Comparison of ENCODE assay signal across 9 mouse cellular contexts in genomic region chr11:76645955-76646354, GRCm38 (mm10). TPM values are rescaled to one million over a fixed set of nuclear protein-coding genes. Genes with fewer than 3 reads are reported as not detected.
DNase-seq lines count a peak whose midpoint lies in the region; ATAC-seq and TF ChIP-seq lines count a peak whose summit lies in the region.
"Had no signal": no experiment of that assay in that cellular context is flagged by ENCODE, and none has a peak within 500 bp of the region (broad histone marks: within the 10 kb centered on the region; RNA-seq: fewer than 3 reads in every experiment).

No protein-coding gene starts in this region.

- TF ChIP-seq EP300 in liver, postnatal 0 days (IDR thresholded peaks at IDR 0.05; ENCODE audit: low read depth): no peak

- peak; percentile 73 to 83 for DNase-seq in CD8-positive naive resting alpha-beta T cell, adult 2 months (ENCODE audit: low read depth in 2 of 2, low spot score in 2 of 2)
- DNase-seq in forebrain, embryonic 14.5 days (ENCODE audit: low spot score): peak; percentile 92
- DNase-seq in heart, postnatal 14 days: peak; percentile 88 to 95
- DNase-seq in layer of hippocampus, adult 11-12 months (ENCODE audit: low spot score): peak; percentile 95
- DNase-seq in liver, postnatal 0 days: peak; percentile 87

- under 1% methylated on average over 19 of the region's 19 CpGs for WGBS in forebrain, embryonic 14.5 days
- WGBS in liver, postnatal 0 days (ENCODE audit: insufficient replicate concordance): under 1% methylated on average over 19 of the region's 19 CpGs
- WGBS in neural tube, embryonic 14.5 days: under 1% methylated on average over 19 of the region's 19 CpGs

- ATAC-seq in cerebellum, adult (ENCODE audit: insufficient number of reproducible peaks, low FRiP score, low TSS enrichment): peak; percentile 86
- peak; percentile 78 for ATAC-seq in forebrain, embryonic 14.5 days
- ATAC-seq in liver, postnatal 0 days: no peak
- ATAC-seq in neural tube, embryonic 14.5 days (ENCODE audit: low read depth): peak; percentile 73

- peak overlapping the region; percentile 42 for H3K4me2 ChIP-seq in forebrain, embryonic 14.5 days (ENCODE audit: low read length)
- H3K4me2 ChIP-seq in liver, postnatal 0 days (ENCODE audit: low read depth, low read length): peak overlapping the region; percentile 48
- H3K4me2 ChIP-seq in neural tube, embryonic 14.5 days (ENCODE audit: low read depth, low read length): peak overlapping the region; percentile 54

- H3K4me1 ChIP-seq in forebrain, embryonic 14.5 days (ENCODE audit: control insufficient read depth, insufficient read depth, low read length): peaks cover 15% of the 10 kb centered on the region
- no peaks in the 10 kb centered on the region for H3K4me1 ChIP-seq in liver, postnatal 0 days (ENCODE audit: insufficient read depth)
- H3K4me1 ChIP-seq in neural tube, embryonic 14.5 days (ENCODE audit: control insufficient read depth, insufficient read depth, low read length): peaks cover 19% of the 10 kb centered on the region
- peaks cover 11% of the 10 kb centered on the region for H3K4me1 ChIP-seq in testis, adult 2 months (ENCODE audit: control insufficient read depth, insufficient read depth, low read length)

- TF ChIP-seq POLR2A in testis, adult 2 months (IDR thresholded peaks at IDR 0.05; ENCODE audit: control insufficient read depth, low read depth, low read length): no peak

- H3K9ac ChIP-seq in forebrain, embryonic 14.5 days (ENCODE audit: low read length): peak overlapping the region; percentile 5; the same call in 1 of the 2 replicates
- H3K9ac ChIP-seq in liver, postnatal 0 days (replicated peaks): no peak overlapping the region
- peak overlapping the region; percentile 32; the same call in 1 of the 2 replicates for H3K9ac ChIP-seq in neural tube, embryonic 14.5 days (replicated peaks; ENCODE audit: low read depth, low read length)

- intact Hi-C loops in heart, postnatal 14 days (cut with DNase I): loop anchor here (5.0 to 10.0 kb wide), 3 partner anchors 101 to 189 kb away; no protein-coding TSS in a partner anchor

- H3K27ac ChIP-seq in forebrain, embryonic 14.5 days (ENCODE audit: low read depth, low read length): no peak overlapping the region
- no peak overlapping the region for H3K27ac ChIP-seq in liver, postnatal 0 days (ENCODE audit: low read depth)
- no peak overlapping the region for H3K27ac ChIP-seq in neural tube, embryonic 14.5 days (ENCODE audit: low read depth, low read length)
- H3K27ac ChIP-seq in testis, adult 2 months (ENCODE audit: control insufficient read depth, insufficient read depth, low read depth, low read length): no peak overlapping the region

- peak; percentile 96 for TF ChIP-seq CTCF in liver, postnatal 0 days (IDR thresholded peaks at IDR 0.05; ENCODE audit: low read depth)
- TF ChIP-seq CTCF in testis, adult 2 months (IDR thresholded peaks at IDR 0.05; ENCODE audit: control insufficient read depth, insufficient read depth, insufficient replicate concordance, low read depth, low read length): peak; percentile 99

- no peaks in the 10 kb centered on the region for H3K9me3 ChIP-seq in forebrain, embryonic 14.5 days (replicated peaks; ENCODE audit: control insufficient read depth, low read length)
- no peaks in the 10 kb centered on the region for H3K9me3 ChIP-seq in liver, postnatal 0 days (ENCODE audit: low read length)
- H3K9me3 ChIP-seq in neural tube, embryonic 14.5 days (ENCODE audit: control insufficient read depth, low read length): no peaks in the 10 kb centered on the region

- no peaks in the 10 kb centered on the region for H3K36me3 ChIP-seq in forebrain, embryonic 14.5 days (ENCODE audit: control insufficient read depth, insufficient read depth, low read length)
- H3K36me3 ChIP-seq in liver, postnatal 0 days (replicated peaks; ENCODE audit: insufficient read depth, low read length): no peaks in the 10 kb centered on the region
- no peaks in the 10 kb centered on the region for H3K36me3 ChIP-seq in neural tube, embryonic 14.5 days (ENCODE audit: control insufficient read depth, insufficient read depth, low read length)
- no peaks in the 10 kb centered on the region for H3K36me3 ChIP-seq in testis, adult 2 months (ENCODE audit: control insufficient read depth, insufficient read depth, low read length)

- H3K4me3 ChIP-seq in forebrain, embryonic 14.5 days (ENCODE audit: low read depth, low read length): peak overlapping the region; percentile 5; the same call in 1 of the 2 replicates
- H3K4me3 ChIP-seq in liver, postnatal 0 days (ENCODE audit: low read depth, low read length): 0 out of 2 replicates have a peak overlapping the region, but pooled peaks have one; percentile 5
- 0 out of 2 replicates have a peak overlapping the region, but pooled peaks have one; percentile 16 for H3K4me3 ChIP-seq in neural tube, embryonic 14.5 days (ENCODE audit: low read depth, low read length)
- peak overlapping the region; percentile 67 for H3K4me3 ChIP-seq in testis, adult 2 months (ENCODE audit: control insufficient read depth, low read depth, low read length)
- H3K4me3 ChIP-seq: erythroblast, embryonic 14.5 days had no signal

- H3K27me3 ChIP-seq in forebrain, embryonic 14.5 days (replicated peaks; ENCODE audit: control insufficient read depth, insufficient read depth, low read length): peaks cover 15% of the 10 kb centered on the region; the same call in 1 of the 2 replicates
- H3K27me3 ChIP-seq in liver, postnatal 0 days (ENCODE audit: insufficient read depth, low read length): peaks cover 23% of the 10 kb centered on the region
- no peaks in the 10 kb centered on the region for H3K27me3 ChIP-seq in neural tube, embryonic 14.5 days (ENCODE audit: control insufficient read depth, insufficient read depth, low read length)
- H3K27me3 ChIP-seq in testis, adult 2 months (ENCODE audit: control insufficient read depth, insufficient read depth, low read length): no peaks in the 10 kb centered on the region; the same call in 1 of the 2 replicates

RNA-seq across cellular contexts. Expression of gene Abr, which starts 23.8 kb away (rescaled TPM):
- polyA plus RNA-seq in forebrain, embryonic 14.5 days (2014; fragmentation: Nextera tagmentation; extraction: Ambion mirVana): 88.8 and 105 TPM in 2 replicates
- 10 to 100 TPM; 29.4 to 34.3 TPM for total RNA-seq in heart, postnatal 14 days (2021)
- polyA plus RNA-seq in liver, postnatal 0 days (2015; fragmentation: Nextera tagmentation; extraction: Ambion mirVana): 3.4 and 3.6 TPM in 2 replicates
- polyA plus RNA-seq in neural tube, embryonic 14.5 days (2014; fragmentation: Nextera tagmentation; extraction: Ambion mirVana): 99.2 and 115 TPM in 2 replicates
- 6.6 and 7.9 TPM in 2 replicates for polyA plus RNA-seq in testis, adult 2 months (2012; rRNA removed)

RNA-seq across cellular contexts. Expression of gene Bhlha9, which starts 26.3 kb away (rescaled TPM):
- 0.47 and 0.48 TPM in 2 replicates for polyA plus RNA-seq in forebrain, embryonic 14.5 days (2014; fragmentation: Nextera tagmentation; extraction: Ambion mirVana)
- total RNA-seq in heart, postnatal 14 days (2021): not detected
- 0.08 TPM in 1 of 2 replicates, not detected in the other for polyA plus RNA-seq in liver, postnatal 0 days (2015; fragmentation: Nextera tagmentation; extraction: Ambion mirVana)
- 1.2 and 1.4 TPM in 2 replicates for polyA plus RNA-seq in neural tube, embryonic 14.5 days (2014; fragmentation: Nextera tagmentation; extraction: Ambion mirVana)
- 0.49 and 0.66 TPM in 2 replicates for polyA plus RNA-seq in testis, adult 2 months (2012; rRNA removed)
- polyA plus RNA-seq: erythroblast, embryonic 14.5 days had no signal

RNA-seq across cellular contexts. Expression of gene Trarg1, which starts 33.7 kb away (rescaled TPM):
- polyA plus RNA-seq in forebrain, embryonic 14.5 days (2014; fragmentation: Nextera tagmentation; extraction: Ambion mirVana): 0.23 and 0.31 TPM in 2 replicates
- total RNA-seq in heart, postnatal 14 days (2021): 1 to 10 TPM; 5.0 to 5.1 TPM
- polyA plus RNA-seq in liver, postnatal 0 days (2015; fragmentation: Nextera tagmentation; extraction: Ambion mirVana): 0.08 TPM in 2 replicates
- polyA plus RNA-seq in neural tube, embryonic 14.5 days (2014; fragmentation: Nextera tagmentation; extraction: Ambion mirVana): 0.44 and 4.1 TPM in 2 replicates
- 0.19 and 0.34 TPM in 2 replicates for polyA plus RNA-seq in testis, adult 2 months (2012; rRNA removed)
- polyA plus RNA-seq: erythroblast, embryonic 14.5 days had no signal

Comparison
In these comparisons a context has a peak if more than half of its experiments do, and no peak if none do; other contexts are left out.
1. H3K4me3 ChIP-seq: peak in every context shown above with its lines; median percentile 67 in testis, adult 2 months; 16 in neural tube, embryonic 14.5 days; 5 in forebrain, embryonic 14.5 days; 5 in liver, postnatal 0 days.
2. RNA of gene Abr, which starts 23.8 kb away (polyA plus RNA-seq): 99.2 to 115 TPM in neural tube, embryonic 14.5 days and 88.8 to 105 TPM in forebrain, embryonic 14.5 days; 6.6 to 7.9 TPM in testis, adult 2 months and 3.4 to 3.6 TPM in liver, postnatal 0 days; every median in the first group is over 10 times any median in the second.
3. Peak in every context shown above with its lines, with median percentiles within 50 percentile points of each other: DNase-seq and H3K4me2 ChIP-seq.